Mouse (Mus musculus) myocyte (in vitro differentiated cells): ENCODE results near the gene Mau2.

Source experiments
- CEBPB ChIP-seq: IDR thresholded peaks from 2 replicates; pipeline ENCODE4 v1.6.1; 2011; ENCODE audit warnings: mild to moderate bottlenecking, moderate library complexity; ENCODE audit not compliant: poor library complexity, insufficient read depth, severe bottlenecking
- MYOD1 ChIP-seq, 3 experiments: IDR thresholded peaks; one replicate each; pipeline ENCODE4 v1.6.1; 2011; ENCODE audit warnings: control low read depth in 2 of 3, low read depth in 2 of 3, mild to moderate bottlenecking in 2 of 3, moderate library complexity in 1 of 3; ENCODE audit not compliant: insufficient read length in 2 of 3, control insufficient read depth in 1 of 3
- MYOG ChIP-seq, 3 experiments: IDR thresholded peaks; one replicate each; pipeline ENCODE4 v1.6.1; 2011; ENCODE audit warnings: control low read depth in 2 of 3, low read depth in 2 of 3, mild to moderate bottlenecking in 2 of 3; ENCODE audit not compliant: insufficient read length in 2 of 3, control insufficient read depth in 1 of 3, insufficient read depth in 1 of 3
- POLR2A ChIP-seq: IDR thresholded peaks from one replicate; pipeline ENCODE4 v1.6.1; 2011; ENCODE audit warnings: low read depth, mild to moderate bottlenecking, control low read depth, moderate library complexity; ENCODE audit not compliant: insufficient read length
- POLR2AphosphoS2 ChIP-seq: IDR thresholded peaks from one replicate; pipeline ENCODE4 v1.6.1; 2011; ENCODE audit warnings: low read depth, control low read depth; ENCODE audit not compliant: insufficient read length
- TCF12 ChIP-seq: IDR thresholded peaks from one replicate; pipeline ENCODE4 v1.6.1; 2011; ENCODE audit warnings: mild to moderate bottlenecking, control low read depth; ENCODE audit not compliant: poor library complexity, insufficient read depth, severe bottlenecking
- USF1 ChIP-seq: IDR thresholded peaks from one replicate; pipeline ENCODE4 v1.6.1; 2011; ENCODE audit warnings: low read depth, mild to moderate bottlenecking, control low read depth, moderate library complexity

- TF ChIP-seq MYOD1 (IDR thresholded peaks at IDR 0.05; ENCODE audit: control insufficient read depth in 1 of 3, insufficient read length in 2 of 3, low read depth in 2 of 3): no peak
- no peak for TF ChIP-seq MYOG (IDR thresholded peaks at IDR 0.05; ENCODE audit: control insufficient read depth in 1 of 3, insufficient read depth in 1 of 3, insufficient read length in 2 of 3, low read depth in 2 of 3)
- no peak for TF ChIP-seq TCF12
- TF ChIP-seq POLR2A: no peak
- no peak for TF ChIP-seq POLR2AphosphoS2
- TF ChIP-seq CEBPB: no peak
- TF ChIP-seq USF1: no peak
These were observed 16.4 kb downstream of the Mau2 start for GRCm38 (mm10) chr8:70026151-70026550.
